Mouse (Mus musculus) layer of hippocampus, postnatal 14 days (tissue): ENCODE measurements at regions not wholly inside any gene's neighbourhood (a gene's known extent, or its start where the extent isn't known, plus 50 kb on each side); places are given as distances from the start of the nearest gene placed in this dataset.
"Not testable (repeated sequence)": the region's sequence is repeated elsewhere in the genome, so short reads cannot be mapped to it uniquely, and the experiment has no call there.

Experiments used
- DNase-seq, 2 experiments: peaks; one replicate each; pipeline ENCODE4 v3.0.0; 2021 to 2022; ENCODE audit warnings: low spot score in 2 of 2, mixed read lengths in 1 of 2

DNA sequence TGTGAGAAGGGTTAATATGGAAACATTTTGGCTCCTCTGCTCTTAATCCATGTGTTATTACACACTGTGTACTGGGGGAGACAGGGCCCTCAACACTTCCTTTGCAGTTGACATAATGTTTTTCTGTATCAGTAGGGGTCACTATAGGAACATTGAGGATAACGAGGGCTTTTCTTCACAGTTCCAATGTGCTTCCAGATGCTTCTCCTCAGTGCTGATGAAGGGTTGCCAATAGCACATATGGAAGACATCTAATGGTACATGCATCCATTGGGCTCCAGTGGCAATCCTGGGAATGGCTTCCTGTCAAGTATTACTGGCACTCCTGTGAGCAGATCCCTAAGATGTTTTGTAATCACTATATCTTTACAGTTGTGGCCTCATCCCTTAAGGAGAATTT, 62.1 kb downstream of the Naa11 start:
- peak in 1 of 2 experiments; percentile 13 for DNase-seq

DNA sequence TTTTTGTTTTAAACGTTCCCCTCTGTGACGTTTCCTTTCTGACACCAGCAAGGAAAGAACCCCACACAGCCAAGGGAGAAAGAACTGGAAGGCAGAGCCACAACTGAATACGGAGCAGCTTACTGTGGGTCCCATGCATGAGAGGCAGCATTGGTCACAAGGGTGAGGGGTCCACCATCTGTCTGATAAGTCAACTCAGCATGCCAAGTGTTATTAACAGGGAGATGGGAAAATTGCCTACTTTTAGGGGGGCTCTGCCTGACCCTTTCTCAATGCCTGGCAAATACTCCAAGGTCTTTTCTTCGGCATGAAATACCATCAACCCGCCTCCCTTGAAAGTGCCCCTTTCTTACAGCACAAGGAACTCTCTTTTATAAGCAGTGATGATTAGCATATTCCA, 66.3 kb downstream of the Naa11 start:
- DNase-seq = no peak

DNA sequence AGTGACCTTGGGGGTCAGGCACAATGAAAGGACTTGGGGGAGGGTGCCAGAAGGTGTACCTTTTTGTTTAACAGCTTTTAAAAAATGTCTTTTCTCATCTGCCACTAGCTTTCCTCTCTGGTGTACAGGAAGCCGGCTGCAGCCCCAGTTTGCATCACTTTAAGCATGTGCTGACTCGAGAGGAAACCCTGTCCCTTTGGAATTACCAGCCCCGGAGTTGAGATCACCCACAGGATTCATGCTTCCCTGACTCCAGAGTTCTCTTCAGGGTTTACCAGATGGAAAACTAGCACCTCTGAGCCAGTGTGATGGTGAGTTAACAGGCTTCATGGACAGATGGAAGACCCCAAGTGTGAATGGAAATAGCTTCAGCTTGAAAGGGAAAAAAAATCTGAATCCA, 68.3 kb downstream of the Naa11 start:
- DNase-seq = peak in 1 of 2 experiments; percentile 28

DNA sequence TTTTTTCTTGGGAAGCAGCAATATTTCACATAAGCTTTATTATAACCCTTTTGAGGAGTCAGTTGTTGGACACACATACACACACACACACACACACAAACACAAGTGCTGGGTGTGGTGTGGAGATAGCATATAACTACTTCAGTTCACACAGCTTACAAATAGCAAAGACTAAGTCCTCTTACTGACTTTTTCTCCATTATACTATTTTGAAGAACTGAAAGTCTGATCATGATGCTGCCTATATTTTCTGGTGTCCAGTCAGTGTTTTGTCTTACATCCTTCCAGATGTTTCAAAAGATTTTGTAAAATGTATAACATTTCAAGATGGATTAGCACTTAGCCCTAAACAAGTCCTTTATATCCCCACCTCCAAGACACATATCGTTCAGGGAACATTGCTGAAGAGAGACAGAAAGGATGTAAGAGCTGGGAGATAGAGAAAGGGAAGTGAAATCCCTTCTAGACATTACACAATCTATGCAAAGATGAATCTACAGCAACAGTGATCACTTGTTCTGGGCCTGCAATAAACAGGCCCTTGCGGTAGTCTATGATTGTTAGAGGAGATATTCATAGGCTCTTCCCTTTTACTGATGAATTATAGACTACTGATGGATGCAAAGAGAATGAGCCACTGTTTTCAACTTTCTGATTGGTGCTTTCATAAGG, 72.2 kb downstream of the Naa11 start:
- no peak for DNase-seq

DNA sequence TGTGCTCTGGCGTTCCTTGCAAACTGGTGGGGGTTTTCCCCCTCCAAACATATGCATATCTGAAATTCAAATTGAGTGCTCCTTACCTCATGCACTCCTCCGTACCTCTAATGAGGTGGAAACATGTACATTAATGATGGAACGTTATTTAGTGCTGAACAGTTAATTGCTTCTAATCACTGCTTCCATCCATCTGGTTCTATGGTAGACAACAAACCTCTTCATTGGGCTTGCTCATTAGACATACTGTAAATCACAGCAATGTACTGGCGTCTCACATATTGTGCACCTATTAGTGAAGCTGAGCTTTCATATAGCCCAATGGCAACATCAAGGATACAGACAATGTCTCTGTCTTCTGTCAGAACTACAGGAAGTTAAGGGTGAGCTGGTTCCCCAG, 85.3 kb downstream of the Naa11 start:
- no peak for DNase-seq

DNA sequence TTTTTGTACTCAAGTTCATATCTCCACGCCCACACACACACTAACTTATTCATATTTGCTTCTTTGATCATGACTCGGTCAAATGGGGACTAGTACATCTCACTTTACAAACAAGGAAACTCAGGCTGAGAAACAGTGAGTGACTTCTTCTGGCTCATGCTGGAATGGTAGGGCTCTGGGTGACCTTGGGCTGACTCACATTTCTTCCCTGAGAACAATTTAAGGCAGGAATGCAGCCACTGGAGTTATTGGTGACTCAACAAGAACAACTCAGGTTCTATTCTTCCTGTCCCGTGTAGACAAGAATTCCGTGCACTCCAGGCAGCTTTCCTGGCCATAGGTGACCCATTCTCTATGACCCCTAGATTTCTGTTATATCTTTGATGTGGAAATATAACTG, 87.3 kb downstream of the Naa11 start:
- DNase-seq = no peak

DNA sequence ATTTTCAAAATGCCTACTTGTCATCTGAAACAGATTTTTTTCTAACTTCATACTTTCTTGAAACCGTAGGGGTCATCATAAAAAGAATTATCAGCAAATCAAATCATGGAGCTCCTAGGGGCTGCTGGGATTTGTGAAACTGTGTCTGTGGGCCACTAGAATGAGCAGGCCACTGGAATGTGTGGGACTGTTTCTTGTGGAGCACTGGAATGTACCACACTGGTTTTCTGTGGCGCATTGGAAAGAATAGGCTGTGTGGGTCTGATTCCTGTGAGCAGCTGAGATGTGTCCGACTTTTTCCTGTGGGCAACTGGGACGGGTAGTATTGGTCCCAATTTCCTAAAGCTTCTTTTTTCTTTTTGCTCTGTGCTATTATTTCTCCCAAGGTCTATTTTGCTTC, 90.6 kb downstream of the Naa11 start:
- no peak for DNase-seq

DNA sequence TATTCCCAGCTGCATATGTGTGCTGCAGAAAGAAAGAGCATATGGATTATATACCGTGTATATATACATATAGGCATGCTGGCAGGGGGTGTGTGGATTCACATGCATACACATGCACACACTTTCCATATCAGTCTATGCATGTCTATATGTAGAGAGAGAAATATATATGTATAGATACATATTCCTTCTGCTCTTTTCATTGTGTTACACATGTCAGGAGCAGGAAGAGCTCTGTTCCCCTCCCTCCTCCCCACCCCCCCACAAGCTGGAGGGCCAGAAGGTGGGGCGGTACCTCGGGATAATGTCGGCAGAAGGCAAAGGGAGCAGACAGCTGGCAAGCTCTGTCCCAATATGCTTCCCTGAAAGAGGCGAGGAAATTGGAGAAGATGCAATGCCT, 91.3 kb downstream of the Naa11 start:
- peak; percentile 74 to 91 for DNase-seq

DNA sequence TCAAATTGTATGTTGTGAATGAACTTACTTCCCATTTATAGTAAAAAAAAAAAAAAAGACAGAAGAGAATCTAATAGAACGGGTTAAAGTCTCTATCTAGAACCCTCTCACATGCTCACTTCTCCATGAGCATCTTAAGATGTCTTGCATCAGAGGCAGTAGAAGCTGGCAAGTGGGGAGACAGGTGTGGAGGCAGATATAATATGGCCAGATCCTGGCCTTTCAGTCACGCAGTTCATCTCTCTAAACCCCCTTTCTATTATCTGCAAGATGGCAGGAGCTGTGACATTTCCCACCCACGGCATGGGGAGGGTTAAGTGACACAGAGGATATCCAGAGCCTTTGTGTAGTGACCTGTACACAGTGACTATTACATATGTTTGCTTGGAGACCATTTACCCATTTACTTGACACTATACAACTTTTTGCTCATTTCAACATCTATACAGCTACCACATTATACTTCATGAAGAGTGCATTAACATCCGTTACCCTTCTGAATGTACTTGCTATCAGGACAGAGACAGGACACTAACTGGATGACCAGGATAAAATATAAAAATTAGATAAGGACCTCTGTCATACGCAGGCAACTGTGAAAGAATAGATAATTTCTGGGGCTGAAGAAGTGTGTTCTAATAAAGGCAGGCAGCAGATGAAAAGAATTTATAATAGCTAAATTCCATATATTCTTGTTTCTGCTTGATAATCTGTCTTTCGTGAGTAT, 91.9 kb downstream of the Naa11 start:
- DNase-seq = no peak

DNA sequence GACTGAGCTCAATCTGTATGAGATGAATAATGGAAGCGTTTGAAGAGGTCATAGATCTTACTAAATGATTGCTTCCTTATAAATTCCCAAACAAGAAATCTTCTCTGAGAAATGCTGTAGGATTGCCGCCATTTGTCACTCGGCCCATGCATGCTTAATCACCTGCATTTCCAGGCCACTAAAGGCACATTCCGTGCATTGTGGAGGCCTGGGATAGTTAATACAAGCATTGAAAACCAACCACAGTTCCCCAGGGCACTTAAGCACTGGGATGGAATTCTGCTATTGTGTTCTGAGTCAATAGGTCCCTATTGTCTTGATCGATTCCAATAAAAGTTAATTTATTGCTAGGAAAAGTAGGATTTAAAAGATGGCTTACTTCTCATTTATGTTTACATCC, 92.5 kb downstream of the Naa11 start:
- no peak for DNase-seq

DNA sequence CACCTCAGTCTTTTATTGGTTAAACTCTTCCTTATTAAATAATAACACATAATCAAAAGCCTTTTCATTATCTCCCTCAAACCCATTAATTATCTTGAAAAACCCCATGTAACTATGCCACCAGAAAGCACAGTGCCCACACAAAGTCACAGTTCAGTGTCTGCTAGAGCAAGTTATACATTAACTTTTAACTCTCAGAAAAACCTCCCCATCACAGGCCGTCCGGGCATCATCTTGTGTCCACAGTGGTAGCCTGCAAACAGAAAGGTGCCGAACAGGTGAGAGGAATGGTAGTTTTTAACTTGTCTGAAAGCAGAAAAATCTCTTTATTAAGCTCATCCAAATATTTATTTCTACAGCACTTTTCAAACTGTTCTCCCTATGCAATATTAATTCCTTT, 96.0 kb downstream of the Naa11 start:
- DNase-seq = no peak

DNA sequence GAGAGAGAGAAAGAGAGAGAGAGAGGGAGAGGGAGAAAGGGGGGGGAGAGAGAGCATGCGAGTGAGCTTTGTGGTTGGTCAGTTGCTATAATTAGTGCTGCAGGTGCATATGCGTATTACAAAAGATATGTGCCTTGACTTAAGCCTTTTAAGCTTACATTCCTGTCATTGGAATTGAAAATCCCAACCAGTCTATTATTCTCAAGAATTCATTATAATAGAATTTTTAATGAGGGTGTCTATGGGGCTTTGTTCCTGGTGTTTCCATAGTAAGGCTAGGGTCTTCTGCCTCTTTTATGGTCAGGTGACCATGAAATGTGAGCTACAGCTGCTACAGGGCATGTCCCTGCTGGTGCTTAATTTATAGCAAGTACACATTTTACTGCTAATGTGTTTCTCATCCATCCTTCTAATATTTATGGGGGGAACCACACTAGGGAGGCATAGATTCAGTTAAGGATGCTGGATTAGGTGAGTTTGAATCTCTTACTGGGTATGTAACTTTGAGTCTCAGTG, 102.0 kb downstream of the Naa11 start:
- no peak for DNase-seq

DNA sequence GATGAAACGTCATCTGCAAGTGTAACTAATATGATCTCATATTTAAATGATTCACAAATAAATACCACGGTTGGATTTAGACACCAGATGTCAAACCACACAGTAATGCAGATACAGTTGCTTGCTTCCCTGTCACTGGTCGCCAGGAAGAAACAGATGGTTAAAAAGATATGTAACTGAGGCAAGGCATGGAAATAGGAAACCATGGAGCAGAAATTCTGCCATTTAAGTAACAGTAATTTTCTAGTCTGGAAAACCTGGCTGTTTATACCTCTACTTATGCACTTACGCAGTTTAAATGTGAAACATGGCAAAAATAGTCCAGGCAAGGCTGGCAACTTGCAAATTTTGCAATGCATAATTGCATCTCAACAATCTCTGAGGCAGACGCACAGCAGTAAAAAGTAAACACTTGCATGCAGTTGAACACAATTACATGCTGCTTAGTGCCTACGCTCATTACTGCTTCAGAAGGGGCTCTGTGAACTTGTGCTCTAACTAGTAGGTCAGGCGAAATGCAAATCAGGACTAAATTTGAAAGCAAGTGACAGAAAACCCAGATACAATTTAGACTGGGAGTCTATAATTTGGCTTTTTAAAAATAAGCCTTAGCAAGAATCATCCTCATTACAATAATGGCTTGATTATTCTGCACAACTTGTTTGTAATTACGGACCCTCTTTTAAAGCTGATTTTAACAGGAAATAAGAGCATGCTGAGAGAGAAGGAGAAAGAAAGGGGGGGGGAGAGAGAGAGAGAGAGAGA, 102.6 kb downstream of the Naa11 start:
- peak in 1 of 2 experiments; percentile 49 for DNase-seq

DNA sequence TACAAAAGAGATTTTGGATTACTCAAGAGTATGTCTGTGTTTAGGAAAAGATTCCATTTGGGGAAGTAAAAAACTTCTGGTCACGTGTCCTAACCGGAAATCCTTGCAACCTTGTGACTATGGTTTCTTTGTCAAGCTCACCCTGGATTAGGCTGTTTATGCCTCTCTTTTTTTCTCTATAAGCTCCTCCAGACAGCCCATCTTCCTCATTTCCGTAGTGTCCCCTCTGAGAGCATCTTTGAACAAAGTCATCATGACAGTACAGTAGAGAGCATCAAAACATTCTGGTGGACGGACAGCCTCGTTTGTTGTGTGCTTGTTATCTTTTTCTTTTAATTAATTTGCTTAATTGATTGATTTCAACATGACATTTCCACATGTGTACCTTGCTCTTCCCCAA, 112.7 kb downstream of the Naa11 start:
- no peak for DNase-seq

DNA sequence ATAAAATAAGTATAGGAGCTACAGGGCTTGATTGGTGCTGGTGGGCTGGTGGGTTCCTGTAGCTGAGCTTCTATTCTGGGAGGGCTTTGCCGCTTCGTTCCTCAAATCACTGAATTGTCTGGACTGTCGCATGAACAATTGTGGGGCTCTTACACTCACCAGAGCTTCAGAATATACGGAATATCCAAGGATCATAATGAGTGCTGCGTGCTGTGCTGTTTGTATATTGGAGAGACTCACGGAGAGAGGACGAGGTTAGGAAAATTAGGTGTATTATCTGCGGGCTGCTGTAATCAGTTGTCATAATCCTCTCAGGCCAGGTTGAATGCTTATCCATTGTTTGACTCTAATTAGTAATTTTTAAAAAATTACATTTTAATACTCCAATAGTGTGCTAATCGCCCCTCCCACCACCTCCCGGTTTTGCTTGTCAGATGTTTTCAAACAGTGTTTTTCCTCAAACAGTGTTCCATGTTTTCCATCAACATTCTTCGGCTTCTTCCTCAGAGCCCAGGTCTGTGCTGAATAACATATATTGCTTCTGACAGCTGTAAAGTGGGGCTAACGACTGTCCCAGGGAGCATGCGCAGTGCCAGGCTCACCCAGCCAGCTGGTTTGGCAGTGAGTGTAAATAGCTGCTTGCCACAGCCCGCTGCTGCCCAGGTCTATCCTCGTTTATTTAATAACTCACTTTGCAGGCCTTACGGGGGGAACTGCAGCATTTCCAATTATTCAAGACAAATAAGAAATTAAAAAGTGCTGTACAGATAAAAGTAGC, 114.2 kb downstream of the Naa11 start:
- DNase-seq = peak in 1 of 2 experiments; percentile 27

DNA sequence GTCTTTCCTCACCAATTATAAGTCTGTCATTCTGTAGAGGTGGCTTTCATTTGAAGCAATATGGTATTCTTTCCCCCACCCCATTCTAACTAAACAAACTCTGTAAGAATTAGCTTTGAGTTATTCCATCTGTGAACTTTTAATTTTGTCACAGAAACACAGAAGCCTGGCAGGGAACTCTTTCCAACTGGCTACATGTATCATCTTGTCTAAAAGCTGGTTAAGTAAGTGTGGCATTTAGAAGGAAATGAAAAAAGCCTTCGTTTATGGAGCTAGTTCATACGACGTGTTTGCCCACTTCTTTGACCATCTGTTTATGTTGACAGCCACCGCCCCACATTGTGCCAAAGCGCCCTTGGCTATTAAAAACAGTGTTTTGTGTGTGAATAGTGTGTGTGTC, 115.5 kb downstream of the Naa11 start:
- DNase-seq = peak in 1 of 2 experiments; percentile 68

DNA sequence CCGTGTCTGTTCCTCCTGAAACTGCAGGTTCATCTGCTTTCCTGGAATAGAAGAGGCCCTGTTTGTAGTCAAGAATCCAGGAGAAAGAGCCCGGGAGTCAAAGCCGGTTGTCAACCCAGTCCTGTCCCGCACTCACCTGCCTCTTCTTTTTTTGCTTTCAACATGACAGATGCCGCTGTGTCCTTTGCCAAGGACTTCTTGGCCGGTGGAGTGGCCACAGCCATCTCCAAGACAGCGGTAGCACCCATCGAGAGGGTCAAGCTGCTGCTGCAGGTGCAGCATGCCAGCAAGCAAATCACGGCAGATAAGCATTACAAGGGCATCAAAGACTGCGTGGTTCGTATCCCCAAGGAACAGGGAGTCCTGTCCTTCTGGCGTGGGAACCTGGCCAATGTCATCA, 127.5 kb downstream of the Naa11 start:
- DNase-seq = not testable (repeated sequence)

DNA sequence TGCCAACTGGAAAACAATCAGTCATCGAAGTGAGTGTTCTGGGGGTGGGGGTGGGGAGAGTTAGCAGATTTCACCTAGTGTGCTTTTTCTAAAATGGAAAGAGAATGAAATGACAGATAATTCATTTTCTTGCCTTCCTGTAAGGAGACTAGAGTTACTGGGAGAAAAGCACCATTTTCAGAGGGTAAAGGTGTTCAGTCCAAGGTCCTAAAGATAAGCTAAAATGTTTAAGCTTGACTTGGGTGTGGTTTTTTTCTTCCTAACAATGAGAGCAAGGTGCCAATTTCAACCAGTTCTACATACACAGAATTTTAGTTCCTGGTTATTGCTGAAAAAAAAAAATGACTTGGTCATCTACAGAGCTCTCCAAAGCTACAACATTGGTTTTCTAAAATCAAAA, 135.1 kb downstream of the Naa11 start:
- DNase-seq = no peak

DNA sequence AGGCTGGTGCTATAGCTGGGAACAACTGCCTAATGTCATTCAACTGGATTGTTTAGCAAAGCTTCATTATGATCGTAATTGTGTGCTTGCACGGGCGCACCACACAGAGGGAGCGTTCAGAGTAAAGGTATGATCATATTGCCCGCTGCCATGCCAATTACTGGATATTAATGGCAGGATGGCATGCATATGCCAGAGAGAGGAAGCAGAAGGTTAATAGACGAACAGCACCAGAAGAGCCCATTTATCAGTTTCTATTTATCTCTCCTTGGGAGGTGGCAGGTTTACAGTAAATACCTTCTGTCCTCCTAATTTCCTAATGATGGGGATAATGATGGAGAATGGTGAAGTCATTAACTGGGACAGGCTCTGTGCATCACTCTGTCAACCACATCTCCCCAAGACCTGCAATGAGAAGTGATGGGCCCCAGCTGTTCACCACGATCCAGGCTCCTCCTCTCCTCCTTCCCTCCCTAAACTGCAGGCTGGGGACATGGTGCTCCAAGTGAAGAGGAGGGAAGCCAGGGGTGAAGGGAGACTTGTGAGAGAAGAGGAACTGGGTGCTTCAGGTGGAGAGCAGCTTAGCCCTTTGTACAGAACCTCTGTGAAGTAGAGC, 135.6 kb downstream of the Naa11 start:
- peak in 1 of 2 experiments; percentile 46 for DNase-seq

DNA sequence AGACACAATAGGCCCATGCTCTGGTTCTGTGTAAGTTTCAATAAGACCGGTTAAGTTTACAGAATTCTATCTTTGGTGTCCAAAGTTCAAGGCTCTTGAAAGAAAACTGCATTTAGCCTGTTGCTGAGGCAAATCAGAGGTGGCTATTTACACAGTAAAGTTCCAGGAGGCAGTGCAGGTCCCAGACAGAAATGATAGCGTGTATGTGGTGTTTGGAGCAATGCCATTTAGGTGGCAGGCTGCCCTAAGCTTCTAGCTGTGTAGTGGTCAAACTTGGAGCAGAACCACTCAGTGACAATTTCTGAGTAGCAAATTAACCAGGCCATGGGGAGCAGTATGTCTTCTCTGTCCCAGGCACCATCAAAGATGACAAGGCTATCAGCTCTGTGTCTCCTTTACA, 125.5 kb upstream of the Paqr3 start:
- no peak for DNase-seq

DNA sequence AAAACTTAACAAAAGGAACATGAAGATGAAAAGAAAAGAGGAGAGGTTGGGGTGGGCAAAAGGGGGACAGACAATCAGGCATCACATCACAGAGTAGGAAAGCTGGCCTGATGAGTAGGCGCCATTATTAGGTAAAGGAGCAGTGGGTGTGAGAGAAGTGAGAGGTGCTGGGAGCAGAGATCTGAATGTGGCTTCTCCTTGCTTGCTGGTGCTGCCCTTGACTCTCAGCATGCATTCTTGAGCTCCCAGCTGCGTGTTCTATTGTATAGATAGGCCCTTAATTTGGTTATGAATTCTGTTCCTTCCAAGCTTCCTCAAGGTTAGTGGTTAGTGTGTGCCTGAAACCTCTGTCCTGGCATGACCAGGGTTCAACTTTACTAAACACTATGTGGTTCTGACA, 115.0 kb upstream of the Paqr3 start:
- no peak for DNase-seq
